Mouse (Mus musculus) heart, embryonic 15.5 days (tissue): ENCODE results near the gene Cntnap2. TPM values are rescaled to one million over a fixed set of nuclear protein-coding genes. Genes with fewer than 3 reads are reported as not detected.

ENCODE experiments used
- ATAC-seq: fragments of 200-750 bp; cut with Nextera tagmentation; replicated peaks from 2 replicates; pipeline ENCODE4 v1.8.0; 2017; ENCODE audit warnings: low read depth, moderate TSS enrichment; ENCODE audit not compliant: insufficient number of reproducible peaks, insufficient read depth, low FRiP score
- H3K27ac ChIP-seq: fragments of 300-500 bp; sonication (generic); 2 replicates; pipeline ENCODE4 v1.5.1; 2015; ENCODE audit warnings: mild to moderate bottlenecking, inconsistent platforms
- H3K27me3 ChIP-seq: fragments of 300-500 bp; sonication (generic); 2 replicates; pipeline ENCODE4 v1.6.1; 2015; ENCODE audit warnings: inconsistent platforms
- H3K36me3 ChIP-seq: fragments of 300-500 bp; sonication (generic); 2 replicates; pipeline ENCODE4 v1.6.1; 2015; ENCODE audit warnings: mild to moderate bottlenecking, inconsistent platforms
- H3K4me1 ChIP-seq: fragments of 300-500 bp; sonication (generic); replicated peaks from 2 replicates; pipeline ENCODE4 v1.6.1; 2015; ENCODE audit warnings: inconsistent platforms
- H3K4me2 ChIP-seq: fragments of 300-500 bp; sonication (generic); 2 replicates; pipeline ENCODE4 v1.6.1; 2015; ENCODE audit warnings: inconsistent platforms, mild to moderate bottlenecking, moderate library complexity
- H3K4me3 ChIP-seq: fragments of 300-500 bp; sonication (generic); 2 replicates; pipeline ENCODE4 v1.5.1; 2015; ENCODE audit warnings: mild to moderate bottlenecking, inconsistent platforms
- H3K9ac ChIP-seq: fragments of 300-500 bp; sonication (generic); 2 replicates; pipeline ENCODE4 v1.6.1; 2015; ENCODE audit warnings: mild to moderate bottlenecking, inconsistent platforms
- H3K9me3 ChIP-seq: fragments of 300-500 bp; sonication (generic); replicated peaks from 2 replicates; pipeline ENCODE4 v1.6.1; 2016; ENCODE audit warnings: inconsistent platforms
- WGBS: fragments of 180-500 bp; shearing (Covaris S2); methylation state at CpG from one replicate; pipeline ENCODE4 v1.1.7; 2015; ENCODE audit warnings: mixed read lengths; 5-methylcytosine and 5-hydroxymethylcytosine counted together
- polyA plus RNA-seq: library from polyadenylated mRNA; unstranded; fragments of >200 nt; fragmentation: Nextera tagmentation; extraction: Ambion mirVana; gene quantifications from 2 replicates; pipeline ENCODE4 v1.2.1, GENCODE M21; 2015

Cntnap2 gene
- polyA plus RNA-seq, 1 experiment from 2014 or later = 0.28 TPM

- Histone ChIP-seq H3K4me3 (no peak overlapping the region), H3K36me3 (no peaks in the 10 kb centered on the region), H3K27me3 (no peaks in the 10 kb centered on the region), H3K9ac (no peak overlapping the region), H3K9me3 (no peaks in the 10 kb centered on the region), H3K4me2 (no peak overlapping the region), H3K27ac (no peak overlapping the region), H3K4me1 (no peaks in the 10 kb centered on the region)
- WGBS = 63% methylated on average over 2 of the region's 2 CpGs
- no peak for ATAC-seq
These were observed 286.2 kb downstream of the Cntnap2 start for GRCm38 (mm10) chr6:45345396-45345795.

GRCm38 (mm10) chr6:45345953-45346352 lies 286.8 kb downstream of the Cntnap2 start:
- Histone ChIP-seq H3K9ac (no peak overlapping the region), H3K27ac (no peak overlapping the region), H3K27me3 (no peaks in the 10 kb centered on the region), H3K9me3 (no peaks in the 10 kb centered on the region), H3K4me2 (no peak overlapping the region), H3K36me3 (no peaks in the 10 kb centered on the region), H3K4me3 (no peak overlapping the region), H3K4me1 (no peaks in the 10 kb centered on the region)
- no peak for ATAC-seq

- ATAC-seq = no peak
- no peak overlapping the region for H3K4me3 ChIP-seq
- no peak overlapping the region for H3K4me2 ChIP-seq
- no peaks in the 10 kb centered on the region for H3K4me1 ChIP-seq
- H3K9ac ChIP-seq = no peak overlapping the region
- 30% methylated on average over 1 of the region's 1 CpGs for WGBS
- no peaks in the 10 kb centered on the region for H3K27me3 ChIP-seq
- H3K9me3 ChIP-seq = no peaks in the 10 kb centered on the region
- H3K27ac ChIP-seq = no peak overlapping the region
- no peaks in the 10 kb centered on the region for H3K36me3 ChIP-seq
These were observed 307.3 kb downstream of the Cntnap2 start for GRCm38 (mm10) chr6:45366442-45366841.

GRCm38 (mm10) chr6:45381126-45381525 lies 322.0 kb downstream of the Cntnap2 start:
- no peak overlapping the region for H3K4me2 ChIP-seq
- ATAC-seq = no peak
- H3K9ac ChIP-seq = no peak overlapping the region
- no peaks in the 10 kb centered on the region for H3K27me3 ChIP-seq
- H3K4me1 ChIP-seq = no peaks in the 10 kb centered on the region
- no peak overlapping the region for H3K4me3 ChIP-seq
- no peaks in the 10 kb centered on the region for H3K36me3 ChIP-seq
- WGBS = 61% methylated on average over 7 of the region's 7 CpGs
- no peaks in the 10 kb centered on the region for H3K9me3 ChIP-seq
- no peak overlapping the region for H3K27ac ChIP-seq

- ATAC-seq = no peak
- no peaks in the 10 kb centered on the region for H3K9me3 ChIP-seq
- 24% methylated on average over 1 of the region's 1 CpGs for WGBS
These were observed 329.9 kb downstream of the Cntnap2 start for GRCm38 (mm10) chr6:45389034-45389433.

GRCm38 (mm10) chr6:45413629-45414028 lies 354.5 kb downstream of the Cntnap2 start:
- H3K36me3 ChIP-seq = no peaks in the 10 kb centered on the region
- no peaks in the 10 kb centered on the region for H3K4me1 ChIP-seq
- H3K4me2 ChIP-seq = no peak overlapping the region
- H3K27ac ChIP-seq = no peak overlapping the region
- H3K4me3 ChIP-seq = no peak overlapping the region
- no peak overlapping the region for H3K9ac ChIP-seq
- H3K27me3 ChIP-seq = no peaks in the 10 kb centered on the region
- no peaks in the 10 kb centered on the region for H3K9me3 ChIP-seq
- no peak for ATAC-seq
- WGBS = 71% methylated on average over 2 of the region's 2 CpGs

More at GRCm38 (mm10) chr6:45389034-45389433, 329.9 kb downstream of the Cntnap2 start:
- Histone ChIP-seq H3K36me3 (no peaks in the 10 kb centered on the region), H3K27ac (no peak overlapping the region), H3K4me3 (no peak overlapping the region), H3K4me1 (no peaks in the 10 kb centered on the region), H3K4me2 (no peak overlapping the region), H3K27me3 (no peaks in the 10 kb centered on the region), H3K9ac (no peak overlapping the region)

- no peaks in the 10 kb centered on the region for H3K27me3 ChIP-seq
- 81% methylated on average over 1 of the region's 1 CpGs for WGBS
- H3K27ac ChIP-seq = no peak overlapping the region
- H3K4me2 ChIP-seq = no peak overlapping the region
- no peak for ATAC-seq
- no peak overlapping the region for H3K9ac ChIP-seq
- H3K4me1 ChIP-seq = no peaks in the 10 kb centered on the region
- H3K36me3 ChIP-seq = no peaks in the 10 kb centered on the region
- no peaks in the 10 kb centered on the region for H3K9me3 ChIP-seq
- H3K4me3 ChIP-seq = no peak overlapping the region
These were observed 396.3 kb downstream of the Cntnap2 start for GRCm38 (mm10) chr6:45455424-45455823.

GRCm38 (mm10) chr6:45518221-45518620 lies 459.1 kb downstream of the Cntnap2 start:
- Histone ChIP-seq H3K9me3 (no peaks in the 10 kb centered on the region), H3K36me3 (no peaks in the 10 kb centered on the region), H3K27ac (no peak overlapping the region), H3K9ac (no peak overlapping the region), H3K27me3 (no peaks in the 10 kb centered on the region), H3K4me3 (no peak overlapping the region), H3K4me1 (no peaks in the 10 kb centered on the region), H3K4me2 (no peak overlapping the region)
- WGBS = 71% methylated on average over 3 of the region's 3 CpGs
- ATAC-seq = no peak

GRCm38 (mm10) chr6:45536999-45537398 lies 477.8 kb downstream of the Cntnap2 start:
- no peak for ATAC-seq
- no peaks in the 10 kb centered on the region for H3K4me1 ChIP-seq
- no peak overlapping the region for H3K4me3 ChIP-seq
- H3K9me3 ChIP-seq = no peaks in the 10 kb centered on the region
- no peaks in the 10 kb centered on the region for H3K36me3 ChIP-seq
- H3K27ac ChIP-seq = no peak overlapping the region
- H3K27me3 ChIP-seq = no peaks in the 10 kb centered on the region
- no peak overlapping the region for H3K9ac ChIP-seq
- no peak overlapping the region for H3K4me2 ChIP-seq
- 67% methylated on average over 2 of the region's 2 CpGs for WGBS

- H3K4me2 ChIP-seq = no peak overlapping the region
- ATAC-seq = no peak
These were observed 485.2 kb downstream of the Cntnap2 start for GRCm38 (mm10) chr6:45544319-45544875.

GRCm38 (mm10) chr6:45559724-45560123 lies 500.6 kb downstream of the Cntnap2 start:
- Histone ChIP-seq H3K4me2 (no peak overlapping the region), H3K4me3 (no peak overlapping the region), H3K9me3 (no peaks in the 10 kb centered on the region), H3K36me3 (no peaks in the 10 kb centered on the region), H3K4me1 (no peaks in the 10 kb centered on the region), H3K27me3 (no peaks in the 10 kb centered on the region), H3K27ac (no peak overlapping the region), H3K9ac (no peak overlapping the region)
- ATAC-seq = no peak
- 57% methylated on average over 1 of the region's 1 CpGs for WGBS

More at GRCm38 (mm10) chr6:45544319-45544875, 485.2 kb downstream of the Cntnap2 start:
- no peak overlapping the region for H3K27ac ChIP-seq
- no peak overlapping the region for H3K9ac ChIP-seq
- WGBS = 68% methylated on average over 7 of the region's 7 CpGs
- no peak overlapping the region for H3K4me3 ChIP-seq
- H3K36me3 ChIP-seq = no peaks in the 10 kb centered on the region
- no peaks in the 10 kb centered on the region for H3K9me3 ChIP-seq
- no peaks in the 10 kb centered on the region for H3K4me1 ChIP-seq
- no peaks in the 10 kb centered on the region for H3K27me3 ChIP-seq

- WGBS = 72% methylated on average over 6 of the region's 6 CpGs
- no peaks in the 10 kb centered on the region for H3K36me3 ChIP-seq
- no peak for ATAC-seq
These were observed 525.4 kb downstream of the Cntnap2 start for GRCm38 (mm10) chr6:45584467-45585094.

More at GRCm38 (mm10) chr6:45584467-45585094, 525.4 kb downstream of the Cntnap2 start:
- Histone ChIP-seq H3K27ac (no peak overlapping the region), H3K9ac (no peak overlapping the region), H3K4me1 (no peaks in the 10 kb centered on the region), H3K4me2 (no peak overlapping the region), H3K4me3 (no peak overlapping the region), H3K27me3 (no peaks in the 10 kb centered on the region), H3K9me3 (no peaks in the 10 kb centered on the region)
